In genomic region chr11:55417898-55418703, GRCm38 (mm10) we compare ENCODE assay signal across 8 mouse cellular contexts. TPM values are rescaled to one million over a fixed set of nuclear protein-coding genes. Genes with fewer than 3 reads are reported as not detected.
A peak's percentile ranks its signal among the peaks of the same experiment; 100 is the strongest.
DNase-seq lines count a peak whose midpoint lies in the region; ATAC-seq and TF ChIP-seq lines count a peak whose summit lies in the region.

No protein-coding gene starts in this region.

- no peaks in the 10 kb centered on the region for H3K27me3 ChIP-seq in C2C12 (ENCODE audit: control insufficient read depth, insufficient read depth, insufficient read length)
- no peaks in the 10 kb centered on the region for H3K27me3 ChIP-seq in hindbrain, postnatal 0 days (ENCODE audit: insufficient read depth, low read length)
- no peaks in the 10 kb centered on the region for H3K27me3 ChIP-seq in liver, postnatal 0 days (ENCODE audit: insufficient read depth, low read length)

- H3K36me3 ChIP-seq in C2C12 (ENCODE audit: control insufficient read depth, insufficient read depth), result peaks cover 32% of the 10 kb centered on the region
- no peaks in the 10 kb centered on the region for H3K36me3 ChIP-seq in hindbrain, postnatal 0 days (ENCODE audit: insufficient read depth, low read length)
- no peaks in the 10 kb centered on the region for H3K36me3 ChIP-seq in liver, postnatal 0 days (replicated peaks; ENCODE audit: insufficient read depth, low read length)

- H3K4me2 ChIP-seq in hindbrain, postnatal 0 days (ENCODE audit: low read depth, low read length), result peak overlapping the region; percentile 61
- H3K4me2 ChIP-seq in liver, postnatal 0 days (ENCODE audit: low read depth, low read length), result peak overlapping the region; percentile 64

- peaks cover 60% of the 10 kb centered on the region for H3K79me3 ChIP-seq in C2C12 (ENCODE audit: low read depth)

- no peaks in the 10 kb centered on the region for H3K9me3 ChIP-seq in hindbrain, postnatal 0 days (ENCODE audit: low read length)
- H3K9me3 ChIP-seq in liver, postnatal 0 days (ENCODE audit: low read length), result no peaks in the 10 kb centered on the region

- DNase-seq in adrenal gland, postnatal 10 days, result peak; percentile 77
- peak; percentile 57 for DNase-seq in forelimb bud, embryonic 11.5 days (ENCODE audit: low read depth, low spot score)
- peak; percentile 69 for DNase-seq in hindbrain, postnatal 0 days (ENCODE audit: low spot score)
- DNase-seq in liver, postnatal 0 days, result peak; percentile 54
- peak; percentile 82 for DNase-seq in retina, postnatal 1 day
- no peak for DNase-seq in spleen, postnatal 10 days (ENCODE audit: low spot score in 2 of 2)

- TF ChIP-seq CTCF in C2C12 (IDR thresholded peaks at IDR 0.05; ENCODE audit: control insufficient read depth, insufficient read depth, insufficient read length), result no peak
- no peak for TF ChIP-seq CTCF in hindbrain, postnatal 0 days (IDR thresholded peaks at IDR 0.05; ENCODE audit: low read depth)
- TF ChIP-seq CTCF in liver, postnatal 0 days (IDR thresholded peaks at IDR 0.05; ENCODE audit: low read depth), result no peak

- peak overlapping the region; percentile 53 for H3K9ac ChIP-seq in hindbrain, postnatal 0 days (replicated peaks; ENCODE audit: low read length)
- peak overlapping the region; percentile 45; the same call in 1 of the 2 replicates for H3K9ac ChIP-seq in liver, postnatal 0 days (replicated peaks)

- peaks cover 6% of the 10 kb centered on the region; the same call in 1 of the 2 replicates for H3K4me1 ChIP-seq in hindbrain, postnatal 0 days (ENCODE audit: insufficient read depth, low read length)
- 0 out of 2 replicates have a peak, but pooled peaks cover 4% of the 10 kb centered on the region for H3K4me1 ChIP-seq in liver, postnatal 0 days (ENCODE audit: insufficient read depth)

- peak overlapping the region; percentile 89 for H3ac ChIP-seq in C2C12 (ENCODE audit: control insufficient read depth, insufficient read length, low read depth)

- peak; percentile 76 for ATAC-seq in hindbrain, postnatal 0 days
- ATAC-seq in liver, postnatal 0 days, result peak; percentile 55
- ATAC-seq in inflammation-experienced regulatory T-cells, adult 6 months, result no peak

- peaks cover 69% of the 10 kb centered on the region for H3K79me2 ChIP-seq in C2C12 (ENCODE audit: control insufficient read depth, insufficient read depth)

- H3K4me3 ChIP-seq in C2C12 (ENCODE audit: insufficient read depth, poor library complexity, severe bottlenecking), result peak overlapping the region; percentile 75
- peak overlapping the region; percentile 40 for H3K4me3 ChIP-seq in hindbrain, postnatal 0 days (ENCODE audit: low read length)
- peak overlapping the region; percentile 43 for H3K4me3 ChIP-seq in liver, postnatal 0 days (ENCODE audit: low read depth, low read length)

- H3K27ac ChIP-seq in hindbrain, postnatal 0 days, result peak overlapping the region; percentile 83
- peak overlapping the region; percentile 66 for H3K27ac ChIP-seq in liver, postnatal 0 days (ENCODE audit: low read depth)

- WGBS in hindbrain, postnatal 0 days, result 4% methylated on average over 24 of the region's 24 CpGs
- WGBS in liver, postnatal 0 days (ENCODE audit: insufficient replicate concordance), result 5% methylated on average over 24 of the region's 24 CpGs

- TF ChIP-seq EP300 in liver, postnatal 0 days (IDR thresholded peaks at IDR 0.05; ENCODE audit: low read depth), result no peak

TF ChIP-seq in C2C12, 6 proteins besides CTCF, POLR2A, EP300 and RAD21:
- TF ChIP-seq CEBPB (IDR thresholded peaks at IDR 0.05; ENCODE audit: low read depth) (no peak), MYOG (IDR thresholded peaks at IDR 0.05; ENCODE audit: control insufficient read depth, extremely low read depth, insufficient read length) (no peak), MAX (IDR thresholded peaks at IDR 0.05) (no peak), USF1 (IDR thresholded peaks at IDR 0.05; ENCODE audit: low read depth) (no peak), MYOD1 (IDR thresholded peaks at IDR 0.05; ENCODE audit: control insufficient read depth, insufficient read length, low read depth) (no peak), FOSL1 (IDR thresholded peaks at IDR 0.05; ENCODE audit: insufficient read depth, low read length, poor library complexity, severe bottlenecking) (no peak)
TF ChIP-seq in C2C12: peak in this region for 0.

RNA-seq across cellular contexts. Expression of gene Sparc, which starts 4.9 kb away (rescaled TPM):
- 632 TPM for polyA plus RNA-seq in C2C12 (2012; fragmentation: generic; extraction: Trizol)
- 1,000 to 10,000 TPM; 2,122 to 2,491 TPM for total RNA-seq in adrenal gland, postnatal 10 days (2021)
- 303 and 356 TPM in 2 replicates for total RNA-seq in hindbrain, postnatal 0 days (2014; rRNA removed)
- 794 and 832 TPM in 2 replicates for polyA plus RNA-seq in hindbrain, postnatal 0 days (2015; fragmentation: Nextera tagmentation; extraction: Ambion mirVana)
- polyA plus RNA-seq in liver, postnatal 0 days (2015; fragmentation: Nextera tagmentation; extraction: Ambion mirVana), result 258 and 272 TPM in 2 replicates
- not detected for polyA plus RNA-seq in inflammation-experienced regulatory T-cells, adult 6 months (2017; shearing (Covaris generic))

RNA-seq across cellular contexts. Expression of gene Atox1, which starts 42.9 kb away (rescaled TPM):
- 365 TPM for polyA plus RNA-seq in C2C12 (2012; fragmentation: generic; extraction: Trizol)
- total RNA-seq in adrenal gland, postnatal 10 days (2021), result 100 to 1,000 TPM; 271 to 292 TPM
- total RNA-seq in hindbrain, postnatal 0 days (2014; rRNA removed), result 148 and 173 TPM in 2 replicates
- 304 and 319 TPM in 2 replicates for polyA plus RNA-seq in hindbrain, postnatal 0 days (2015; fragmentation: Nextera tagmentation; extraction: Ambion mirVana)
- polyA plus RNA-seq in liver, postnatal 0 days (2015; fragmentation: Nextera tagmentation; extraction: Ambion mirVana), result 261 and 271 TPM in 2 replicates
- 100 to 1,000 TPM; 193 to 267 (median 197) TPM for polyA plus RNA-seq in inflammation-experienced regulatory T-cells, adult 6 months (2017; shearing (Covaris generic))

RNA-seq across cellular contexts. Expression of gene G3bp1, which starts 51.4 kb away (rescaled TPM):
- 82.5 TPM for polyA plus RNA-seq in C2C12 (2012; fragmentation: generic; extraction: Trizol)
- total RNA-seq in adrenal gland, postnatal 10 days (2021), result 10 to 100 TPM; 55.5 to 60.0 TPM
- total RNA-seq in hindbrain, postnatal 0 days (2014; rRNA removed), result 49.0 and 50.4 TPM in 2 replicates
- 72.0 and 77.7 TPM in 2 replicates for polyA plus RNA-seq in hindbrain, postnatal 0 days (2015; fragmentation: Nextera tagmentation; extraction: Ambion mirVana)
- 34.2 and 36.8 TPM in 2 replicates for polyA plus RNA-seq in liver, postnatal 0 days (2015; fragmentation: Nextera tagmentation; extraction: Ambion mirVana)
- 10 to 100 TPM; 63.4 to 72.4 (median 65.1) TPM for polyA plus RNA-seq in inflammation-experienced regulatory T-cells, adult 6 months (2017; shearing (Covaris generic))

Comparison
In these comparisons a context has a peak if more than half of its experiments do, and no peak if none do; other contexts are left out.
1. DNase-seq: peak in adrenal gland, postnatal 10 days (single experiment), forelimb bud, embryonic 11.5 days (single experiment), hindbrain, postnatal 0 days (single experiment), liver, postnatal 0 days (single experiment) and retina, postnatal 1 day (single experiment); none in spleen, postnatal 10 days (0 of 2).
2. RNA of gene Sparc, which starts 4.9 kb away (polyA plus RNA-seq): 794 to 832 TPM in hindbrain, postnatal 0 days, 632 TPM in C2C12 (single experiment) and 258 to 272 TPM in liver, postnatal 0 days; not detected in inflammation-experienced regulatory T-cells, adult 6 months; every median in the first group is over 100 times any median in the second.
3. Peak in every context shown above with its lines, with median percentiles within 50 percentile points of each other: H3K4me3 ChIP-seq.